Mouse (Mus musculus) lung, embryonic 16.5 days (tissue): ENCODE measurements around the gene Smim26. TPM values are rescaled to one million over a fixed set of nuclear protein-coding genes. Genes with fewer than 3 reads are reported as not detected.

Source experiments
- ATAC-seq: fragments of 200-750 bp; cut with Nextera tagmentation; 2 replicates; pipeline ENCODE4 v1.8.0; 2017; ENCODE audit warnings: low read depth, mild to moderate bottlenecking, moderate library complexity
- H3K27ac ChIP-seq: fragments of 300-500 bp; sonication (generic); 2 replicates; pipeline ENCODE4 v1.5.1; 2014; ENCODE audit warnings: mild to moderate bottlenecking, control low read depth, low read length
- H3K27me3 ChIP-seq: fragments of 300-500 bp; sonication (generic); 2 replicates; pipeline ENCODE4 v1.6.1; 2014; ENCODE audit warnings: low read depth, low read length, mixed read lengths; ENCODE audit not compliant: control insufficient read depth, insufficient read depth
- H3K36me3 ChIP-seq: fragments of 300-500 bp; sonication (generic); 2 replicates; pipeline ENCODE4 v1.6.1; 2014; ENCODE audit warnings: low read length; ENCODE audit not compliant: control insufficient read depth, insufficient read depth
- H3K4me1 ChIP-seq: fragments of 300-500 bp; sonication (generic); replicated peaks from 2 replicates; pipeline ENCODE4 v1.6.1; 2014; ENCODE audit warnings: low read length, mixed read lengths; ENCODE audit not compliant: control insufficient read depth, insufficient read depth
- H3K4me2 ChIP-seq: fragments of 300-500 bp; sonication (generic); 2 replicates; pipeline ENCODE4 v1.6.1; 2014; ENCODE audit warnings: low read depth, low read length, control low read depth
- H3K4me3 ChIP-seq: fragments of 300-500 bp; sonication (generic); 2 replicates; pipeline ENCODE4 v1.5.1; 2014; ENCODE audit warnings: mild to moderate bottlenecking, low read length, control low read depth
- H3K9ac ChIP-seq: fragments of 300-500 bp; sonication (generic); 2 replicates; pipeline ENCODE4 v1.6.1; 2014; ENCODE audit warnings: low read length, control low read depth
- H3K9me3 ChIP-seq: fragments of 300-500 bp; sonication (generic); 2 replicates; pipeline ENCODE4 v1.6.1; 2016; ENCODE audit warnings: low read length; ENCODE audit not compliant: control insufficient read depth
- WGBS: fragments of 180-500 bp; shearing (Covaris S2); extraction: QIAGEN DNeasy Blood & Tissue Kit; methylation state at CpG from one replicate; pipeline ENCODE4 v1.1.7; 2014; 5-methylcytosine and 5-hydroxymethylcytosine counted together
- polyA plus RNA-seq: library from polyadenylated mRNA; unstranded; fragments of >200 nt; fragmentation: Nextera tagmentation; extraction: Ambion mirVana; gene quantifications from 2 replicates; pipeline ENCODE4 v1.2.1, GENCODE M21; 2015

Smim26 gene
- 32.4 and 33.8 TPM in 2 replicates for polyA plus RNA-seq

- H3K9ac ChIP-seq, result peak within 1 kb of the TSS; percentile 79
- H3K4me1 ChIP-seq, result no peaks in the 10 kb centered on the region
- no peaks in the 10 kb centered on the region for H3K9me3 ChIP-seq
- H3K4me2 ChIP-seq, result peak within 1 kb of the TSS; percentile 76
- peak within 1 kb of the TSS; percentile 76 for H3K4me3 ChIP-seq
- no peaks in the 10 kb centered on the region for H3K27me3 ChIP-seq
- H3K36me3 ChIP-seq, result peaks cover 2% of the 10 kb centered on the region; the same call in 1 of the 2 replicates
- peak; percentile 99 for ATAC-seq
- WGBS, result under 1% methylated on average over 31 of the region's 31 CpGs
- H3K27ac ChIP-seq, result no peak within 1 kb of the TSS
Measured at GRCm38 (mm10) chr2:144593951-144594651, at the start of gene Smim26. Gene Smim26 (plus strand): TSS chr2:144594054.

GRCm38 (mm10) chr2:144544630-144545029 is 49.2 kb upstream of the Smim26 start:
- Histone ChIP-seq H3K27me3 (no peaks in the 10 kb centered on the region), H3K9ac (no peak overlapping the region), H3K4me3 (no peak overlapping the region), H3K9me3 (no peaks in the 10 kb centered on the region), H3K4me1 (no peaks in the 10 kb centered on the region; the same call in 1 of the 2 replicates), H3K4me2 (no peak overlapping the region), H3K27ac (peak overlapping the region; percentile 40; the same call in 1 of the 2 replicates), H3K36me3 (peaks cover 24% of the 10 kb centered on the region)
- ATAC-seq, result peak; percentile 87
- WGBS, result 58% methylated on average over 6 of the region's 6 CpGs

GRCm38 (mm10) chr2:144545061-144545460 is 48.8 kb upstream of the Smim26 start:
- ATAC-seq, result no peak
- Histone ChIP-seq H3K4me1 (peaks cover 3% of the 10 kb centered on the region; the same call in 1 of the 2 replicates), H3K9ac (no peak overlapping the region), H3K9me3 (no peaks in the 10 kb centered on the region), H3K36me3 (peaks cover 20% of the 10 kb centered on the region), H3K27ac (no peak overlapping the region), H3K27me3 (no peaks in the 10 kb centered on the region), H3K4me3 (no peak overlapping the region), H3K4me2 (no peak overlapping the region)
- WGBS, result 91% methylated on average over 2 of the region's 2 CpGs

- no peak overlapping the region for H3K4me3 ChIP-seq
- H3K9me3 ChIP-seq, result no peaks in the 10 kb centered on the region
- no peak for ATAC-seq
- 37% methylated on average over 1 of the region's 1 CpGs for WGBS
- no peak overlapping the region for H3K4me2 ChIP-seq
- H3K4me1 ChIP-seq, result peaks cover 4% of the 10 kb centered on the region; the same call in 1 of the 2 replicates
- H3K9ac ChIP-seq, result no peak overlapping the region
- peaks cover 19% of the 10 kb centered on the region for H3K36me3 ChIP-seq
- no peak overlapping the region for H3K27ac ChIP-seq
- no peaks in the 10 kb centered on the region for H3K27me3 ChIP-seq
Measured at GRCm38 (mm10) chr2:144545481-144545880, 48.4 kb upstream of the Smim26 start.

GRCm38 (mm10) chr2:144547559-144547958 is 46.3 kb upstream of the Smim26 start:
- Histone ChIP-seq H3K4me3 (no peak overlapping the region), H3K9me3 (no peaks in the 10 kb centered on the region), H3K27me3 (no peaks in the 10 kb centered on the region), H3K9ac (no peak overlapping the region), H3K4me2 (no peak overlapping the region), H3K27ac (no peak overlapping the region), H3K36me3 (peaks cover 14% of the 10 kb centered on the region), H3K4me1 (peaks cover 4% of the 10 kb centered on the region; the same call in 1 of the 2 replicates)
- WGBS, result 51% methylated on average over 4 of the region's 4 CpGs
- ATAC-seq, result no peak

- H3K9ac ChIP-seq, result peak within 1 kb of the TSS; percentile 89
- peak within 1 kb of the TSS; percentile 89 for H3K4me3 ChIP-seq
- peak; percentile 92 for ATAC-seq
- peaks cover 4% of the 10 kb centered on the region; the same call in 1 of the 2 replicates for H3K4me1 ChIP-seq
- H3K36me3 ChIP-seq, result 0 out of 2 replicates have a peak, but pooled peaks cover 3% of the 10 kb centered on the region
- 0% methylated on average over 17 of the region's 17 CpGs for WGBS
- H3K4me2 ChIP-seq, result peak within 1 kb of the TSS; percentile 65
- H3K27ac ChIP-seq, result peak within 1 kb of the TSS; percentile 89
- no peaks in the 10 kb centered on the region for H3K27me3 ChIP-seq
- H3K9me3 ChIP-seq, result no peaks in the 10 kb centered on the region
Measured at GRCm38 (mm10) chr2:144550529-144550928, 43.3 kb upstream of the Smim26 start, which contains the start of gene Rbbp9. Gene Rbbp9 (minus strand): TSS chr2:144550869.

GRCm38 (mm10) chr2:144553905-144554304 is 39.9 kb upstream of the Smim26 start:
- H3K27me3 ChIP-seq, result no peaks in the 10 kb centered on the region
- H3K4me2 ChIP-seq, result no peak overlapping the region
- no peaks in the 10 kb centered on the region for H3K36me3 ChIP-seq
- no peak for ATAC-seq
- no peak overlapping the region for H3K27ac ChIP-seq
- WGBS, result 92% methylated on average over 3 of the region's 3 CpGs
- no peaks in the 10 kb centered on the region for H3K9me3 ChIP-seq
- peaks cover 14% of the 10 kb centered on the region for H3K4me1 ChIP-seq
- no peak overlapping the region for H3K4me3 ChIP-seq
- no peak overlapping the region for H3K9ac ChIP-seq

GRCm38 (mm10) chr2:144555286-144555819 is 38.5 kb upstream of the Smim26 start:
- Histone ChIP-seq H3K4me3 (peak overlapping the region; percentile 90), H3K36me3 (no peaks in the 10 kb centered on the region), H3K27me3 (no peaks in the 10 kb centered on the region), H3K4me2 (peak overlapping the region; percentile 49), H3K9me3 (no peaks in the 10 kb centered on the region), H3K4me1 (peaks cover 10% of the 10 kb centered on the region), H3K27ac (peak overlapping the region; percentile 97), H3K9ac (peak overlapping the region; percentile 67)
- WGBS, result under 1% methylated on average over 14 of the region's 14 CpGs
- peak; percentile 21 for ATAC-seq

- H3K27ac ChIP-seq, result peak within 1 kb of the TSS; percentile 97
- WGBS, result 0% methylated on average over 44 of the region's 44 CpGs
- ATAC-seq, result peak; percentile 98
Measured at GRCm38 (mm10) chr2:144555820-144556552, 37.9 kb upstream of the Smim26 start, which contains the start of gene Sec23b. Gene Sec23b (plus strand): TSS chr2:144556229.

More at GRCm38 (mm10) chr2:144555820-144556552, 37.9 kb upstream of the Smim26 start, which contains the start of gene Sec23b:
- Histone ChIP-seq H3K4me2 (peak within 1 kb of the TSS; percentile 64), H3K4me1 (peaks cover 10% of the 10 kb centered on the region), H3K9ac (peak within 1 kb of the TSS; percentile 83), H3K27me3 (no peaks in the 10 kb centered on the region), H3K4me3 (peak within 1 kb of the TSS; percentile 90), H3K9me3 (no peaks in the 10 kb centered on the region), H3K36me3 (no peaks in the 10 kb centered on the region)
